Mouse (Mus musculus): ENCODE measurements at regions not wholly inside any gene's neighbourhood (a gene's known extent, or its start where the extent isn't known, plus 50 kb on each side); places are given as distances from the start of the nearest gene placed in this dataset.

GRCm38 (mm10) chr16:5374818-5375605, 119.2 kb upstream of the Eef2kmt start:
- no peak for DNase-seq

- no peak for DNase-seq
Observed at GRCm38 (mm10) chr16:5371175-5371893, 115.6 kb upstream of the Eef2kmt start.

- no peak for DNase-seq
Observed at GRCm38 (mm10) chr16:5370496-5370895, 114.7 kb upstream of the Eef2kmt start.

DNA sequence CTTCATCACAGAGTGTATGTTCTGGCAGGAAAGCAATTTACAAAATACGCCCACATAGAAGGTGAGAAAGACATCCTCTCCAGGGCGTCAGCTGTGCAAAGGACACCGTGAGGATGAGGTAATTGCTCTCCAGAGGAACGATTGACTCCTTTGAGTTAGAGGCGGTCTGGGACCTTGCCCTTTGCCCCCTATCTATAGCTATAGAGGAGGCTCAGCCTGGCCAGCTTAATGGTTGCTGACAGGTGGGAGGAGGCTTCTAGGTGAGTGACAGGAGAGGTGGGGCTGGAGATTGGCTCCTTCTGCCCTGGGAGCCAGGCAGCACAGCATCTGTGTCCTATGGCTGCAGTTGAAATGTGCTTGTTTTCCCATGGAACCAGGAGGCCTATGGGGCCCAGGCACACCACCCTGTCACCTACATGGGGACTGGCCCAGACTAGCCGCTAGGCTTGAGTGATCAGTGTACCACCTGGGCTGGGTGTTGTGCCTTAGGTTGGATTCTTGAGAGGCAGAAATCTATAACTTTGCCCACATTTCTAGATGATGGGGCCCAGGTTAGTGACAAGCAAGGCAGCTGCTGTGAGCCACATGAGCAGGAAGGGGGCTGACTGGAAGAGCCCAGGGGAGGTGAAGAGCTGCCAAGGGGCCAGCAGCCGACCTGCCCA, 113.2 kb upstream of the Eef2kmt start:
- DNase-seq, result no peak

DNA sequence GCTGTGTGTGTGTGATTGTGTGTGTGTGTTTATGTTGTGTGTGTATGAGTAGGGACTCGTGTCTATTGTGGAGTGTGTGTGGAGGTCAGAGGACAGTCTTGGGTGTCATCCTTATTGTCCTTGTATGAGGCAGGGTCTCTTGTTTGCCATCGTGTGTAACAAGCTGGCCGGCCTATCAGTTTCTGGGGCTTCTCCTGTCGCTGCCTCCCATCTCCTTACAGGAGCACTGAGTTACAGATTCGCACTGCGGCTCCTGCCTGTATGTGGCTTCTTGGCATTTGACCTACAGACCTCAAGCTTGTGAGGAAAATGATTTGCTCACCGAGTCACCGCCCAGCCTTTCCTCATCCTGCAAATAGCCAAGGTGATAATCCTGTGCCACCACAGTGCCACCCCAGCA, 112.6 kb upstream of the Eef2kmt start:
- DNase-seq, result no peak

DNA sequence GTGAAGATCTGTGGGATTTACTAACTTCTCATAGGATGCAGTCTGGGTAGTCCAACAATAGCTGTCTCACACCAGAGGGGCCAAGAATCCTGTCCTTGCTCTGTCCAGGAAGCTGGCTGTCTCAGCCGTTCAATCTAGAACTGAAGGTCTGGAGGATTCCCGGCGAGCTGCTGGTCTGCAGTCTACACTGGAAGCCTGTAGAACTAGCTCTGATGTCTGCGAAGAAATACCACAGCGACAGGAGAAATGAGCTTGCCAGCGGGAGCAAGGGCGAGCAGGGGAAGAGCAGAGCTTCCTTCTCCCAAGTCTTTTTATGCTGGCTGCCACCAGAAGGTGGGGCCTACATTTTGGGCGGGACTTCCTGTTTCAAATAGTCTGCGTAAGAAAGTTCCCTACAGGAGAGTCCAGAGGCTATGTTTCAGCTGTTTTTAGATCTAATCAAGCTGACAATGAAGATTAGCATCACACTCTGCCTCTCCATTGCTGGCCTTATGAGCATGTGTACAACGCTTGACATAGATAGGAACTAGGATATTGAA, 111.9 kb upstream of the Eef2kmt start:
- DNase-seq, result no peak

DNA sequence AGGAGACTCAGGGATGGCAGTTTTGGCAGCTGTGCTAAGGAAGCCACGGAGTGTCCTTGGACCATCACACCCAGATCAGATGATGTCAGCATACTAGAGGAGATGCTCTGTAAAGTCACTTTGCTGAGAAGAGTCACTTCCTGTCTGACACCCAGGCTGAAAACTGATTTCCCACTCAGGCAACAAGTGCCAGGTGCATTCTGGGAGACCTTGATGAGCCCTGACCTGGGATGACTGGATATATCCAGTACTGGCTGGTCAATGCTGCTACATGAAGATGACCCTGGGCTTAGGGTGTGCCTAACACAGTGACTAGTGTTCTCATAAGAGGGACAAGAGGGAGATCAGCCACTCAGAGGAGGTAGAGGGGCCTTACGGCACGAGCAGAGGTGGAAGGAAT, 110.2 kb upstream of the Eef2kmt start:
- no peak for DNase-seq

GRCm38 (mm10) chr16:5363007-5363570, 107.3 kb upstream of the Eef2kmt start:
- no peak for DNase-seq

GRCm38 (mm10) chr16:5359193-5359592, 103.4 kb upstream of the Eef2kmt start:
- no peak for DNase-seq

- DNase-seq, result no peak
Observed at GRCm38 (mm10) chr16:5353881-5354280, 98.1 kb upstream of the Eef2kmt start.

- DNase-seq, result no peak
Observed at GRCm38 (mm10) chr16:5351890-5352571, 96.2 kb upstream of the Eef2kmt start.

GRCm38 (mm10) chr16:5347151-5347550, 91.4 kb upstream of the Eef2kmt start:
- DNase-seq, result no peak

- no peak for DNase-seq
Observed at GRCm38 (mm10) chr16:5342326-5342725, 86.5 kb upstream of the Eef2kmt start.

DNA sequence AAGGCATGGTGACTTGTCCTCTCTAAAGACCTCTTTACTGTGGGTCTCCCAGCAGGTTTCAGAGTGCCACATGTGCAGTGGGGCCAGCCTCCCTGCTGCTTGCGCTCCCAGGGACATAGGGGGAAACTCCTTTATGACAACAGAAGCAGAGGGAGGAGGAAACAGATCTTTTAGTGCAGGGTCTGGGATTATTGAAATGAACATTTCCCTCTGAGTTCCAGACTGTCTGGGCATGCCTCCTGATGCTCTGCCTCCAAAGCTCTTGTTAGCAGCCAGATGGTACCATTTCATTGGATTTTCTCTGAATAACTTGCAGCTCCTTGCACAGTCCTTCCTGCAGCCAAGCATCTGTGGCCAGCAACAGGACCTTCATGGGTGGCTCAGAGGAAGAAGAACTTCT, 60.5 kb upstream of the Eef2kmt start:
- no peak for DNase-seq

DNA sequence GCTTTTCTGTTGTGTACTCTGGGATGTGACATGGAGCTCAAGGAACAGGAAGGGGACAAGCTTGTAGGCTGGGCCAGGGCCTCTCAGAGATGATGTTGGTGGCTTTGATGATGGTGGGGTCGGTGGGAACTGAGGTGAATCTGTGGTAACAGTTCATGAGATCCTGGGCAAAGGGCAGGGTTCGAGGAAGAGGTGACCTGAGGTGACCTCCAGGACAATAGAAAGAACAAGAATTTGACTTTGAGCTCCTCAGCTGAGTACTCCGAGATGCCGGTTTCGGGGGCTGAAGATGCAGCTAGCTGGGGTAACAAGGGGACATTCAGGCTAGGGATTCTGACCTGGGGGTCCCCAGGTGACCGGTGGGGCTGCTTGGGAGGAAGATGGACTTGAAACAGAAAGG, 57.5 kb upstream of the Eef2kmt start:
- DNase-seq, result no peak

GRCm38 (mm10) chr16:5311456-5311855, 55.7 kb upstream of the Eef2kmt start:
- no peak for DNase-seq

- DNase-seq, result no peak
Observed at GRCm38 (mm10) chr16:5310736-5311135, 55.0 kb upstream of the Eef2kmt start.

GRCm38 (mm10) chr16:5307761-5308160, 52.0 kb upstream of the Eef2kmt start:
- no peak for DNase-seq

- DNase-seq, result no peak
Observed at GRCm38 (mm10) chr16:5307249-5307605, 51.4 kb upstream of the Eef2kmt start.

DNA sequence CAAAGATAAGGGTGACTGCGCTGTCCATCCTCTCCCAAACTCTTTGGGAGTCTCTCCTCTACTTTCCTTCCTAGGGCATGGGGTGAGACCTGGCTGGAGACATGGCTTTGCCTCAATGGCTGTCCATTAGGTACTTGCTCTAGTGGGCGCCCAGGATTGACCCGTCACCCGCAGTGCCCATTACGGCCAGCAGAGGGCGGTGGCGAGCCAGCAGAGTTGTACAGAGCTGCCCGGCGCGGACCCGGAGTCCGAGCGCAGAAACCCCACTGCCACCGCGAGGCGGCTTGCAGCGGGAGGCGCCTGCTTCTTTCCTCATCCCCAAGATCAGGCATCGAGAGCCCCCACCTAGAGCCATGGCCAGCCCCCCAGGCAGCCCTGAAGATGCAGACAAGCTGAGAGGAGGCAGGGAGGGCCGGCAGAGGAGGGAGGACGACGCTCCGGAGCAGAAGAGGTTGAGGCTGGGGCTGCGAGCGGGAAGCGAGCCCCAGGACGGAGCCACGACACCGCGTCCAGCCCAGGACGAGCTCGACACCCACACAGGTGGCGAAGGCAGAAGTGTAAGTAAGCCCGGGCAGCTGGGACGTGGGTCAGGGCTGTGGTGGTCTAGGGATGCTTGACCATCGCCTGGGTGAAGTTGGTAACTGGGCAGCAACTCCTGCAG, 50.9 kb upstream of the Eef2kmt start:
- DNase-seq, result peak; percentile 93
